Mouse (Mus musculus) heart, postnatal 0 days (tissue): ENCODE measurements at regions not wholly inside any gene's neighbourhood (a gene's known extent, or its start where the extent isn't known, plus 50 kb on each side); places are given as distances from the start of the nearest gene placed in this dataset.

ENCODE experiments used
- CTCF ChIP-seq: IDR thresholded peaks from 2 replicates; pipeline ENCODE4 v1.5.1; 2016; ENCODE audit warnings: antibody characterized with exemption, control low read depth, low read depth
- EP300 ChIP-seq: IDR thresholded peaks from 2 replicates; pipeline ENCODE4 v1.6.1; 2016; ENCODE audit warnings: antibody characterized with exemption, low read depth

DNA sequence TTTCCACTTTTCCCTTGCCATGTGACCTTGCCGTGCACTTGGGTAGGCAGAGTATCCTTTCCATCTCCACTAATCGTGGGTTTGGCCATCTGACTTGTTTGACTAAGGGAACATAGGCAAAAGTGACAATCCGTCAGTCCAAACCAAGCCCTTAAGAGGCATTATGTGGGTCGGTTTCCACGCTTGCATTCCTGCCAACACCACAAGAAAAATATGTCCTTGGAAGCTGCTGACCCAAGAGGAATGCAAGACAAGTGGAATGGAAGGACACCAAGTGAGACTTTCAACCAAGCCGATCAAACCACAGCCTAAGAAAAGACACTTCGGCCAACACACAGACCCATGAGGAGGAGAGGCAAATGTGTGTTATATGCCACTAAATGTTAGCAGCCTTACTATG lies 73.3 kb downstream of the Cartpt start:
- no peak for TF ChIP-seq CTCF
- no peak for TF ChIP-seq EP300
